Mouse (Mus musculus): Measurements from ENCODE around the gene Gpatch8. TPM values are rescaled to one million over a fixed set of nuclear protein-coding genes. Genes with fewer than 3 reads are reported as not detected.

Gene Gpatch8
- polyA plus RNA-seq, 1 experiment = 11.5 TPM

- TF ChIP-seq GATA1 (IDR thresholded peaks at IDR 0.05; ENCODE audit: low read length) = no peak
These were observed 126.6 kb downstream of the Gpatch8 start for GRCm38 (mm10) chr11:102429551-102429950.

GRCm38 (mm10) chr11:102428981-102429540 is 127.1 kb downstream of the Gpatch8 start:
- TF ChIP-seq GATA1 (IDR thresholded peaks at IDR 0.05; ENCODE audit: low read length) = no peak

Other genes starting within 250 kb of the Gpatch8 start
- 180 and 263 TPM in 2 replicates for gene Ubtf, start 236.7 kb downstream of the Gpatch8 start, polyA plus RNA-seq (2012)
- gene Slc4a1, start 190.2 kb downstream of the Gpatch8 start, polyA plus RNA-seq (2012) = 7.0 and 10.8 TPM in 2 replicates
- not detected in 2 replicates for gene Rundc3a, start 163.0 kb downstream of the Gpatch8 start, polyA plus RNA-seq (2012)
- gene Slc25a39, start 148.4 kb downstream of the Gpatch8 start, polyA plus RNA-seq (2012) = 260 and 309 TPM in 2 replicates
- gene Grn, start 126.1 kb downstream of the Gpatch8 start, polyA plus RNA-seq (2012) = 13.2 and 18.9 TPM in 2 replicates
- 0.23 and 0.30 TPM in 2 replicates for gene Fam171a2, start 108.7 kb downstream of the Gpatch8 start, polyA plus RNA-seq (2012)
- gene Itga2b, start 86.3 kb downstream of the Gpatch8 start, polyA plus RNA-seq (2012) = 18.0 and 29.0 TPM in 2 replicates
- not detected in 2 replicates for gene Gm11627, start 23.1 kb upstream of the Gpatch8 start, polyA plus RNA-seq (2012)
- gene Fzd2, start 48.0 kb upstream of the Gpatch8 start, polyA plus RNA-seq (2012) = not detected in 2 replicates
- not detected in 2 replicates for gene Meioc, start 107.3 kb upstream of the Gpatch8 start, polyA plus RNA-seq (2012)
- 8.3 and 11.0 TPM in 2 replicates for gene Ccdc43, start 141.4 kb upstream of the Gpatch8 start, polyA plus RNA-seq (2012)
- not detected in 2 replicates for gene Adam11, start 205.0 kb upstream of the Gpatch8 start, polyA plus RNA-seq (2012)

Data from G1E-ER4 (cell line).